Mouse (Mus musculus) thymus, postnatal 25 days (tissue): ENCODE data around the gene Dcbld2.

ENCODE experiments used
- DNase-seq: peaks from one replicate; pipeline ENCODE4 v3.0.0; 2022

Gene Dcbld2

DNA sequence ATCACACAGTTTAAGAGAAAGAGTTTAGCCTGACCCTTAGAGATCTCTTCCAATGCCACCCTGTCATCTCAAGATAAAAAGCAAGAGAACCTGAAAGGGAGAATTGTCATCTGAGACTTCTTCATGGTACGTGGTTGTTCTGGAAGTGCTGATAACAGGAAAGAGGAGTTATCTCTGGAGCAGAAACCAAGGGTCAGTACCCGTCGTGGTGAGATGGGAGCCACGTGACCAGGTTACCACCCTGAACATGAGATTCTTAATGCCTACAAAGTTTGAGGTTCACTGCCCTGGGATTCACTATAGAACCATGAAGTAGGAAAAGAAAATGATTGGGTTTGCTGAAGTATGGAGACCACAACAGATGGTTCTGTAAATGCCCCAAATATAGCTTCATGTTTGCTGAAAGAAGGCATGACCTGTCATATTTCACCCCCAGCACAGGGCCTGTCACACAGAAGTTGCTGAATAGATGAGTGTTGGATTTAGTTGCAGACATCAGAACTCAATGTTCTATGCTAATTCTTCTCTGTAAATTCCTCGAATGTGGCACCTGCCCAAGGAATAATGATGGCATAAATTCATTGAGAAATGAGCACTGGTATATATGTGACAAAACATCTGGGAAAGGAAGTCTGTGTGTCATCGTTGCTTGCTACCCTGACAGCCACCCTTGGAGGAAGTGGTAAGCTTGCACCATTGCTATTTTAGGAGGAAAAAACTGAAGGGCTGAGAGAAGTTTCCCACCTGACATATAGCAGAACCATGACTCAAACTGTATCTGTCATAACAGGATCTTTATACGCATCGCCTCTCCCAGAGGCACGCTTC lies 89.9 kb downstream of the Dcbld2 start:
- peak; percentile 45 for DNase-seq

DNA sequence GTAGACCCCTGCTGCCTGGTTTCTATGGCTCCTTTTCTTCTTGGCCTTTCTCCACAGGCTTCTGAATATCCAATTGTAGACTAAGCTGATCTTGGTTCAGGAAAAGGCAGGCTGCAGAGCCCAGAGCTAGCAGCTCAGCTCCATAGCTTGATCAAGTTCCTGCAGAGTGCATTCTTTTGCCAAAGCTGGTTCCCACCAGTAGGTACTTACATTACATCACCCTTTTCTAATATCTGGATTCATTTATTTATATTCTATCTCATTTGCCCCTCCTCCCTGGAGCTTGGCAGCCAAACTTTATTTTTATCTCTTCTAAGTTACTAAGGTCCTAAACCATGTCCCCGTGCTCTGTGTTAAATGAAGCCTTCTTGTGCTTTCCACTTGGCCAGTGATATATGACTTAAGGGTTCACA lies 90.9 kb downstream of the Dcbld2 start:
- DNase-seq, result no peak

DNA sequence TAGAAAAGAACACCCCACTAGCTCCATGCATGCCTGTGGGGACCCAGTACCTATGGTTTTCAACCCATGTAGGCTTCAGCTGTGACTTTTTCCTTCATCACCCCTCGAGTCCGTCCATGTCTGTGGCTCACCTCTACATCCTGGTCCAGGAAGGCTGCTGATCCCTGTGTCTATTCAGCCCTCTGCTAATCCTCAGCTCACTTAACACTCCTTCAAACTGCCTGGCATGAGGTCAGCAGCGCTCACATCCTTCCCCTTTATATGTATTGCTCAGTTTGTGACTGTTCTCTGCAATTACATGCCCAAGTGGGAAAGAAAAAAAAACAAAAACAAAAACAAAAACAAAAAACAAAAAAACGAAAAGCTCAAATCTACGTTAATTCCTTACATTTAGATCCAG lies 91.4 kb downstream of the Dcbld2 start:
- no peak for DNase-seq

DNA sequence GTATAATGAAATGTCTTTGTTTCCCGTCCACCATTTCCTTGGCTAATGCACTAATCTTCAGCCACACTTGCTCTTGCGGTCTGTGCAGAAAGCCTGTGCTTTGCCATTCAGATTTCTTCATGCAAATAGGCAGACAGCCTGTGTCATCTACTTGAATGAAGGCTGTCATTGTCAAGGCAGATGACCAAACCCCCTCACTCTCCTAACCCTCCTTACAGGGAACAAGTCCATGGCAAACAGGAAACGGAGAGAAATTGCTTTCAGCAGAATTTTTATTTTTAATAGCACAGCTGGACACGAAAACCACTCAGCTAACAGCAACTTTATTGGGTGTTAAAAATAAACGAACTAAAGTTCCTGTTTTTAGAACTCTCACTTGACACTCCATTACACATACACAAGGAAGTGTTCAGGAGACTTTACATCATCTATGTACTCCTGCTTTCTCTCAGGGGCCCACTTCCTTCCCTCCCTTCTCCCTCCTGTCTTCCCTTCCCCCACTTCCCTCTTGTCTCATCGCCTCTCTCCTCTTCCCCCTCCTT lies 93.6 kb downstream of the Dcbld2 start:
- DNase-seq, result no peak

DNA sequence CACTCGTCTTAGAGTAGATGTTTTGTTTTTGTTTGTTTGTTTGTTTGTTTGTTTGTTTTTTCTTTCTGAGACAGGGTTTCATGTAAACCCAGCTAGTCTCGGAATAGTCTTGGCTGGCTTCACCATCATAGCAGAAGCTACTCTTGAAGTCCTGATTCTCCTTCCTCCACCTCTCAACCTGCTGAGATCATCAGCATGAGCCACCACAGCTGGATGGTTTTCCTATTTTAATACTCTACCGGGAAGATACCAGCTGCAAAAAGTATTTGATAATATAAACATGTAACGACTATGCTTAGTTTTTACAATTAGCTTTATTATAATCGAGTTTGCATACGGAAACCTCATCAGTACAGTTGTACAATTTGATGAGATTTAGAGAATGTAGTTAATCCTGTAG lies 94.3 kb downstream of the Dcbld2 start:
- DNase-seq, result no peak

DNA sequence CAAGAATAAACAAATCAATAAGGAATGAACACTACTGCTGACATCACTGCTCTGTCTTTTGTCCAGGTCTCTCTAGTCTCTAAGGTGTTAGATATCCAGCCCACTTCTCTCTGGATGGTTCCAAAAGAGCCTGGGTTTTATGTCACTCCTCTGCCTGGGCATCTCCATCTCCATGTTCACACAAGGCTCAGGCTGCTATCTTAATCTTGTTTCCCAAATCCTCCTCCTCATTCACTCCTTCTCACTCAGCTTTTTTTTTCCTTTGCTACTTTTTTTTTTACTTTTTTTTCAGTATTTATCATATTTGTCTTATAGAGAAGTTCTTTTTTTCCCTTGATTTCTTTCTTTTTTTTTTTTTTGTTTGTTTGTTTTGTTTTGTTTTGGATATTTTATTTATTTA lies 96.7 kb downstream of the Dcbld2 start:
- DNase-seq, result no peak

DNA sequence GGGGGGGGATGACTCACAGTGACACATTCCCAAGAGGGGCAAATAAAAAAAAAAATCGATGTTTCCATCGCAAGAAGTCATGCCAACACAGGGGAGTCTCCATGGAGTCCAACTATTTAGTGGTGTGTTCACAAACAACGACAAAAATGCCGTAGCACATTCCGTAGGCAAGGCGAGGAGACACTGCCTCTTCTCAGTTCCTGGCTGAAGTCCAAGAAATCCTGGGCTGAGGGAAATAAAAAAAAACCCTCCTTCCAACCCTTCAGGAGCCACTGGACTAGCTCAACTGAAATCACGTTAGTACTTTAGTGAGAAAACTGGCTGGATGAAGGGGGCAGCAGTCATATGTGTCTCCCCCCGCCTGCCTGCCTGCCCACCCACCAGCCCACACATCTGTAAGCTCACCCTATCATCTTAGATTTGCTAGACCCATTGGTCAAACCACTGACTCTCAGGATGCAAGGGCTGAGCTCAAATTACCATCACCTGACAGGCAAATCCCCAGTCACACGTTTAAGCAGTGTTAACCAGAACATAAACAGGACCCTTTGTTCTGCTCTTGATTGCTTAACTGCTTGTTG lies 104.0 kb downstream of the Dcbld2 start:
- no peak for DNase-seq

DNA sequence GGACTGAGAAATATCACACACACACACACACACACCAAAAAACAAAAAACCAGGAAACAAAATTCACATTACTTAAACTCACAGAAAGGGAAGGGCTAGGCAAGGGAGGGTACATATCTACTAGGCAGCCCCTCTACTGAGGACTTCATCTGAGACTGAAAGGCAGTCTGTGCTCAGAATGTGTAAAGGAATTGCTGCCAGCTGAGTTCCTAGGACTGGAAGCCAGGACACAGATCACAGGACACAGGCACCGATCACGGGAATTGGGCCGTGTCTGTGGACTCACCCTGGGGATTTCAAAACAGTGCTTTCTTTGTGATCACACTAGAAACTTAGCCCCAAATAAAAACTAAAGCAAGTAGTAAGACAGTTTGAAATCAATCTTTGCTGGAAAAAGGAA lies 104.6 kb downstream of the Dcbld2 start:
- no peak for DNase-seq

DNA sequence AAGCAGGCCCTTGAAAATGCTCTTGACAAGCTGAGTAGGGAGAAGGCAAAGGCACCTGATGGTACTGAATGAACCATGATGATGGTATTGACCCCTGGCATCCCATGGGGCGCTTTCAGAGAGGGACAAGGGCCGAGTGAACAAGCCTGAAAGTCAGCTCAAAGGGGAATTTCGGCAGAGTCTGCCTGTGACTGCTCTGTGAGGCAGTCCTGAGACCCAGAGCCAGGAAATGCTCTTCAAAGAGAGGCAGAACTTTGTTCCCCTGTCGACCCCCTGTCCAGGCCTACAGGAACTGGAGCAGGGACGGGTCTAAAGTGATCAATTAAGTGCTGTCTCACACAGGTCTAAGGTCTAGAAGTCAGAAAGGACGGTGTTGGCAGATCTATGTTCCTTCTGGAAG lies 105.5 kb downstream of the Dcbld2 start:
- DNase-seq, result no peak

DNA sequence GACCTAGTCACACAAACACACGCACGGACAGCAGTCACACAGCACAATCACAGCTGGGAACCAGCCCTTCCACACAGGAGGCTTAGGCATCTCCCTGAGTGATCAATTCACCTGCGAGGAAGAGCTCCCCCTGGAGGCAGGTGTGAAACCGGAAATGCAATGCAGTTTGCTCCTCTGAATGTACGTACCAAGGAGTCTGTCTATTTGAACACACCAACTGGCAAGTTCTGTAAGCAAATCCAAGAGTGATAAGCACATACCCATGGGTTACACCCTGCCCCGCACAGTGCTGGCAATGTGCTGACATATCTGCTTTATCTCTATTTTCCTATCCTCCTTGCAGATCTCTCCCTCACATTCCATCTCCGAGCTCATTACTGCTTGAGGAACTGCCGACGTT lies 106.3 kb downstream of the Dcbld2 start:
- peak; percentile 59 for DNase-seq

DNA sequence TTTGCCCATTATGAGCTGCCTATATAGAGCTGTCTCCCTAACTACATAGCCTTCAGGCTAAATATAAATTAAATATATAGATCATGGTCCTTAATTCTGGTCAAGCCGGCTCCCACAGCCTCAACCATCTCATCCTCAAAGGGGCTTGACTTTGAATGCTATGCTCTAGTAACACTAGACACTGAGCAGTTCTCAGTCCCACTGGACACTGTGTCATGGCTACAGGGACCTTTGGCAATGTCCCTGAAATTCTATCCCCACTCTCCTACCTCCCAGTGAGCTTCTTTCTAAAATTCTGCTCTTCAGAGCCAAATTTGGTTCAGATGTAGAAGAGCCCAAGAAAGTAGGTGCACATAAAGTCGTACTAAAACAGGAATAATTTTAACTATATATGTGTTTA lies 107.9 kb downstream of the Dcbld2 start:
- DNase-seq, result no peak

DNA sequence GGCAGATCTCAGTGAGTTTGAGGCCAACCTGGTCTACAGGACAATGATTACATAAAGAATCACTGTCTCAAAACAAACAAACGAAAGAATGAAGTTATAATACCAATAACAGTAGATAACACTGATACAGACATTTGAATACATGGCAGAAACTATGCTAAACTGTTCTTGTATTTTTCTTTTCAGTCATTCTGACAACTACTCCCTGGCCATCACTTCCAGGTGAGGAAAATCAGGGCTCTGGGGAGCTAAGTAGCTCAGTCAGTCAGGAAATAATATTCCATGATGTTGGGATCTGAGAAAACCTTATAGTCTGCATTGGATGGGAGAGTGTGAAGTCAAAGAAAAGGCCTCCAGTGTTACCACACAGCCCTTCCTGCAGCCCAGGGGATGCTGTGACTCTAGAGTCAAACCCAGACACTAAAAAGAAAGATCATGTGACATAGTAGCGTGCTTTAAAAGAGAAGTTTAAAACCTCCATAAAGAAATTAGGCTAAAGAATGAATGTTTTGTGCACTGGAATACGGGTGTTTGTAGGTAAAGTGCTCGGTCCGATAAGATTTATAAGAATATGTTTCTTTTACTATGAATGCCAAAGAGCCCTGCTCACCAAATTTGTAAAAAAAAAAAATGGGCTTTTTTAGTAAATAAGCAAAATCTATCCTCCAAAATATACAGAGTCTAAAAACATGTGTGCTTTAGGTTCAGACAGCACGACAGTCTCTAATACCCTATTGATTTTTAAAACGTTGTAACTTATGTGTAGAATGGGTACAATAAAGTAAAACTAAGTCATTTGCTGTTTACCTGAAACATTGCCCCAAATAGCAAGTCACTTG lies 108.9 kb downstream of the Dcbld2 start:
- no peak for DNase-seq
